Comparison of ENCODE assay signal across 35 mouse cellular contexts in the genomic region with DNA sequence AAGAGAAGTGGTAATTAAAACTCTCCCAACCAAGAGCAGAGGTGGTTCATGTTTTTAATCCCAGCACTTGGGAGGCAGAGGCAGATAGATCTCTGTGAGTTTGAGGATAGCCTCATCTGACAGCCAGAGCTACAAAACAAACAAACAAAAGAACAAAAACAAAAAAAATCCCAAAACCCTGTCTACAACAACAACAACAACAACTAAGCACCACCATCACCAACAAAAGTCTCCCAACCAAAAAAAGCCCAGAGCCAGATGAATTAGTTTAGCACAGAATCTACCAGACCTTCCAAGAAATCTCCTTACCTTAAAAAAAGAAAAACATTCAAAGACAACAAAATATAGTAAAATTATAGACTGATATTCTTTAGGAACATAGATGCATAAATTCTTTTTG.
"Had no signal": no experiment of that assay in that cellular context is flagged by ENCODE, and none has a peak within 500 bp of the region (broad histone marks: within the 10 kb centered on the region; RNA-seq: fewer than 3 reads in every experiment).

No protein-coding gene starts in this region.

- H3K9me3 ChIP-seq: heart, embryonic 10.5 days; heart, embryonic 12.5 days; heart, embryonic 13.5 days; heart, embryonic 15.5 days; hindbrain, embryonic 10.5 days; hindbrain, embryonic 12.5 days; hindbrain, embryonic 13.5 days; hindbrain, embryonic 15.5 days; intestine, embryonic 15.5 days; kidney, embryonic 15.5 days had no signal

- H3K27ac ChIP-seq: heart, embryonic 10.5 days; heart, embryonic 13.5 days; heart, embryonic 15.5 days; hindbrain, embryonic 10.5 days; hindbrain, embryonic 12.5 days; hindbrain, embryonic 13.5 days; hindbrain, embryonic 14.5 days; hindbrain, embryonic 15.5 days; hindbrain, postnatal 0 days; intestine, embryonic 15.5 days; kidney, embryonic 15.5 days; kidney, postnatal 0 days; layer of hippocampus, adult 2 months had no signal

- H3K4me2 ChIP-seq: heart, embryonic 11.5 days; heart, embryonic 12.5 days; heart, embryonic 13.5 days; heart, embryonic 15.5 days; hindbrain, embryonic 12.5 days; hindbrain, embryonic 13.5 days; hindbrain, embryonic 14.5 days; hindbrain, embryonic 15.5 days; intestine, embryonic 15.5 days; kidney, embryonic 15.5 days had no signal

- H3K4me1 ChIP-seq: heart, embryonic 10.5 days; heart, embryonic 12.5 days; heart, embryonic 13.5 days; heart, embryonic 15.5 days; intestine, embryonic 15.5 days had no signal

- H3K4me3 ChIP-seq: heart, embryonic 10.5 days; heart, embryonic 12.5 days; heart, embryonic 13.5 days; heart, embryonic 15.5 days; hindbrain, embryonic 10.5 days; hindbrain, embryonic 12.5 days; hindbrain, embryonic 13.5 days; hindbrain, embryonic 15.5 days; intestine, embryonic 15.5 days; kidney, embryonic 15.5 days; layer of hippocampus, adult 2 months had no signal

- H3K36me3 ChIP-seq: intestine, embryonic 15.5 days had no signal

- H3K27me3 ChIP-seq: heart, embryonic 12.5 days; heart, embryonic 13.5 days; heart, embryonic 15.5 days; hindbrain, embryonic 12.5 days; hindbrain, embryonic 13.5 days; hindbrain, embryonic 15.5 days; intestine, embryonic 15.5 days; kidney, embryonic 15.5 days had no signal

- DNase-seq: heart, postnatal 10 days; heart, postnatal 14 days; heart, postnatal 36 days; heart, postnatal 4 days; kidney, adult 11 months; kidney, adult 18-20 months; kidney, adult 2 months; kidney, adult 8-10 months; kidney, adult 9 months; kidney, postnatal 10 days; kidney, postnatal 14 days; kidney, postnatal 25 days; kidney, postnatal 36 days; kidney, postnatal 4 days; layer of hippocampus, adult 9-11 months; layer of hippocampus, postnatal 36 days had no signal

- ATAC-seq: hindbrain, embryonic 16.5 days; hindbrain, postnatal 0 days; inflammation-experienced regulatory T-cells, adult 6 months; intestine, embryonic 15.5 days; intestine, embryonic 16.5 days; intestine, postnatal 0 days had no signal

- H3K9ac ChIP-seq: heart, embryonic 12.5 days; heart, embryonic 13.5 days; heart, embryonic 15.5 days; hindbrain, embryonic 12.5 days; hindbrain, embryonic 13.5 days; hindbrain, embryonic 14.5 days; hindbrain, embryonic 15.5 days; intestine, embryonic 15.5 days; kidney, embryonic 15.5 days had no signal
